Mouse (Mus musculus) olfactory bulb, adult 2 months (tissue): ENCODE data around the gene Ttll11. TPM values are rescaled to one million over a fixed set of nuclear protein-coding genes. Genes with fewer than 3 reads are reported as not detected.

Experiments
- H3K27ac ChIP-seq: fragments of 200-500 bp; 2 replicates; pipeline ENCODE4 v1.5.1; 2012; ENCODE audit warnings: low read depth, low read length; ENCODE audit not compliant: insufficient read depth
- H3K4me1 ChIP-seq: fragments of 200-500 bp; 2 replicates; pipeline ENCODE4 v1.6.1; 2012; ENCODE audit warnings: low read length; ENCODE audit not compliant: control insufficient read depth, insufficient read depth
- H3K4me3 ChIP-seq: fragments of 200-500 bp; 2 replicates; pipeline ENCODE4 v1.5.1; 2012; ENCODE audit warnings: mild to moderate bottlenecking, low read depth, low read length, moderate library complexity; ENCODE audit not compliant: insufficient read depth
- CTCF ChIP-seq: fragments of 200-500 bp; IDR thresholded peaks from 2 replicates; pipeline ENCODE4 v1.5.1; 2012; ENCODE audit warnings: low read depth, mild to moderate bottlenecking, low read length, moderate library complexity; ENCODE audit not compliant: insufficient read depth
- POLR2A ChIP-seq: fragments of 200-500 bp; IDR thresholded peaks from 2 replicates; pipeline ENCODE4 v1.6.1; 2012; ENCODE audit warnings: mild to moderate bottlenecking, low read depth, low read length, moderate library complexity; ENCODE audit not compliant: insufficient read depth
- WGBS: fragments of 180-500 bp; shearing (Covaris S2); methylation state at CpG from one replicate; pipeline ENCODE4 v1.1.7; 2018; 5-methylcytosine and 5-hydroxymethylcytosine counted together
- polyA plus RNA-seq: library from polyadenylated mRNA; stranded (reverse); fragments of >200 nt; gene quantifications from 2 replicates; pipeline ENCODE4 v1.2.4, GENCODE M21; 2012; ENCODE audit warnings: low replicate concordance; ENCODE audit not compliant: missing spikeins, insufficient read depth, insufficient read length

Ttll11 gene
- polyA plus RNA-seq, 1 experiment: not detected

GRCm38 (mm10) chr2:35702608-35703007 is 277.1 kb downstream of the Ttll11 start:
- H3K27ac ChIP-seq: no peak overlapping the region

GRCm38 (mm10) chr2:35702001-35702400 is 277.7 kb downstream of the Ttll11 start:
- WGBS: 94% methylated on average over 7 of the region's 7 CpGs
- peaks cover 8% of the 10 kb centered on the region for H3K4me1 ChIP-seq
- H3K4me3 ChIP-seq: no peak overlapping the region
- no peak for TF ChIP-seq CTCF
- TF ChIP-seq POLR2A: no peak
- no peak overlapping the region for H3K27ac ChIP-seq

More at GRCm38 (mm10) chr2:35702608-35703007, 277.1 kb downstream of the Ttll11 start:
- peaks cover 8% of the 10 kb centered on the region for H3K4me1 ChIP-seq
- no peak overlapping the region for H3K4me3 ChIP-seq
- no peak for TF ChIP-seq POLR2A
- TF ChIP-seq CTCF: no peak
- WGBS: 78% methylated on average over 6 of the region's 6 CpGs

Other genes with a start within 250 kb of the Ttll11 start
- gene Ndufa8, start 69.5 kb upstream of the Ttll11 start, polyA plus RNA-seq: not detected in 2 replicates
- not detected in 2 replicates for gene Morn5, start 69.5 kb upstream of the Ttll11 start, polyA plus RNA-seq
- not detected in 2 replicates for gene Lhx6, start 125.5 kb upstream of the Ttll11 start, polyA plus RNA-seq
- not detected in 2 replicates for gene Mrrf, start 156.5 kb upstream of the Ttll11 start, polyA plus RNA-seq
- gene Rbm18, start 156.9 kb upstream of the Ttll11 start, polyA plus RNA-seq: not detected in 2 replicates